Mouse (Mus musculus) liver, embryonic 13.5 days (tissue): ENCODE measurements around the gene Rbm33. TPM values are rescaled to one million over a fixed set of nuclear protein-coding genes. Genes with fewer than 3 reads are reported as not detected.

Source experiments
- ATAC-seq: fragments of 200-750 bp; cut with Nextera tagmentation; 2 replicates; pipeline ENCODE4 v1.8.0; 2017; ENCODE audit warnings: low read depth, mild to moderate bottlenecking, moderate number of reproducible peaks, moderate library complexity
- DNase-seq: peaks from one replicate; pipeline ENCODE4 v3.0.0; 2022
- H3K27ac ChIP-seq: fragments of 300-500 bp; sonication (generic); 2 replicates; pipeline ENCODE4 v1.5.1; 2015; ENCODE audit warnings: moderate library complexity, mild to moderate bottlenecking, inconsistent platforms
- H3K27me3 ChIP-seq: fragments of 300-500 bp; sonication (generic); 2 replicates; pipeline ENCODE4 v1.6.1; 2015; ENCODE audit warnings: mild to moderate bottlenecking, inconsistent platforms
- H3K36me3 ChIP-seq: fragments of 300-500 bp; sonication (generic); 2 replicates; pipeline ENCODE4 v1.6.1; 2015; ENCODE audit warnings: mild to moderate bottlenecking, inconsistent platforms
- H3K4me1 ChIP-seq: fragments of 300-500 bp; sonication (generic); replicated peaks from 2 replicates; pipeline ENCODE4 v1.6.1; 2015; ENCODE audit warnings: inconsistent platforms
- H3K4me2 ChIP-seq: fragments of 300-500 bp; sonication (generic); 2 replicates; pipeline ENCODE4 v1.6.1; 2015; ENCODE audit warnings: inconsistent platforms, mild to moderate bottlenecking, moderate library complexity
- H3K4me3 ChIP-seq: fragments of 300-500 bp; sonication (generic); replicated peaks from 2 replicates; pipeline ENCODE4 v1.5.1; 2015; ENCODE audit warnings: mild to moderate bottlenecking, inconsistent platforms
- H3K9ac ChIP-seq: fragments of 300-500 bp; sonication (generic); 2 replicates; pipeline ENCODE4 v1.6.1; 2015; ENCODE audit warnings: mild to moderate bottlenecking, inconsistent platforms
- H3K9me3 ChIP-seq: fragments of 300-500 bp; sonication (generic); replicated peaks from 2 replicates; pipeline ENCODE4 v1.6.1; 2016; ENCODE audit warnings: inconsistent platforms
- WGBS: fragments of 180-500 bp; shearing (Covaris S2); methylation state at CpG from one replicate; pipeline ENCODE4 v1.1.7; 2015; ENCODE audit not compliant: insufficient replicate concordance; 5-methylcytosine and 5-hydroxymethylcytosine counted together
- polyA plus RNA-seq: library from polyadenylated mRNA; unstranded; fragments of >200 nt; fragmentation: Nextera tagmentation; extraction: Ambion mirVana; gene quantifications from 2 replicates; pipeline ENCODE4 v1.2.1, GENCODE M21; 2015

The Rbm33 gene
- polyA plus RNA-seq, 1 experiment from 2014 or later: 5.7 TPM

- H3K4me1 ChIP-seq: peaks cover 53% of the 10 kb centered on the region
- no peak for DNase-seq
These were observed 7.5 kb downstream of the Rbm33 start for GRCm38 (mm10) chr5:28324457-28324856.

DNA sequence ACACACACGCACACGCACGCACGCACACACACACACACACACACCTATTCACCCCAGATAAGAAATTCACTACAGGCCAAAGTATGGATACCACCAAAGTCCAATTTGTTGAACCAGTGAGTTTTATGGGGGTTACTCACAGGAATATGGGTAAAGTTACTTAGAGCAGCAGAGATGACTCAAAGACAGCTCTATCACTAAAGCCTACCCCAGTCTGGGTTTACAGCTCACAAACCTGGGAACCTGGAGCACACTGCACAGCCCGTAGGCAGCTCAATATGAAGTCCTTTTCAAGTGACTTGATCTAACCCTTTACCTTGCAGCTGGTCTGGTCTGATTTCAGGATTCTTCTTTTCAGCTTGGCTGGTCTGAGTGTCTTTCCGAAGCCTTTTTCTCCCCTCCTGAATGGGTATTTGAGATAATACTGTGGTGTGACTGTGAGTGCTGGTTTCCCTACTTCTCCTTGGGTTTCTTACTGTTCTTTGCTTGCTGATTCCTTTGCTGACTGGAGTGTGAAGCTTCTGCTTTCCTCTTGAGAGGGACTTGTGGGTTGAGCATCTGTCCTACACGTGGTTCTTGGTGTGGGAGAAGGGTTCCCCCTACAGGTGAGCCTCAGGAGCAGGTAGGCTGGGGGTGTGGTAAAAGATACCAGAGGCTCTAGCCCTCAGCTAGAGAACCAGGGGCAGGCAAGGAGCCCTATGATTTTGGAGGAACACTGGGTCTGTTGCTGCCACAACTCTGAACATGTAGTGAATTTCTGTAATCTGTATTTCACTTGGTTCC is 12.3 kb downstream of the Rbm33 start:
- Histone ChIP-seq H3K4me1 (peaks cover 24% of the 10 kb centered on the region), H3K4me3 (no peak overlapping the region), H3K36me3 (peaks cover 28% of the 10 kb centered on the region), H3K9ac (no peak overlapping the region), H3K27me3 (no peaks in the 10 kb centered on the region), H3K9me3 (no peaks in the 10 kb centered on the region), H3K4me2 (no peak overlapping the region), H3K27ac (no peak overlapping the region)
- DNase-seq (no peak), ATAC-seq (peak; percentile 69)
- WGBS: 70% methylated on average over 7 of the region's 7 CpGs

More at GRCm38 (mm10) chr5:28324457-28324856, 7.5 kb downstream of the Rbm33 start:
- ATAC-seq: no peak
- H3K9ac ChIP-seq: 0 out of 2 replicates have a peak overlapping the region, but pooled peaks have one; percentile 7
- no peaks in the 10 kb centered on the region for H3K9me3 ChIP-seq
- WGBS: 64% methylated on average over 1 of the region's 1 CpGs
- H3K27ac ChIP-seq: no peak overlapping the region
- no peaks in the 10 kb centered on the region for H3K36me3 ChIP-seq
- H3K4me2 ChIP-seq: no peak overlapping the region
- H3K27me3 ChIP-seq: no peaks in the 10 kb centered on the region
- no peak overlapping the region for H3K4me3 ChIP-seq

- 90% methylated on average over 2 of the region's 2 CpGs for whole genome bisulfite sequencing
- DNase-seq (no peak), ATAC-seq (no peak)
- peaks cover 66% of the 10 kb centered on the region for H3K36me3 ChIP-seq
- H3K4me3 ChIP-seq: no peak overlapping the region
- no peak overlapping the region for H3K9ac ChIP-seq
- H3K9me3 ChIP-seq: no peaks in the 10 kb centered on the region
- H3K27ac ChIP-seq: no peak overlapping the region
- H3K4me2 ChIP-seq: no peak overlapping the region
- no peaks in the 10 kb centered on the region for H3K27me3 ChIP-seq
- 0 out of 2 replicates have a peak, but pooled peaks cover 5% of the 10 kb centered on the region for H3K4me1 ChIP-seq
These were observed 16.8 kb downstream of the Rbm33 start for GRCm38 (mm10) chr5:28333731-28334130.

DNA sequence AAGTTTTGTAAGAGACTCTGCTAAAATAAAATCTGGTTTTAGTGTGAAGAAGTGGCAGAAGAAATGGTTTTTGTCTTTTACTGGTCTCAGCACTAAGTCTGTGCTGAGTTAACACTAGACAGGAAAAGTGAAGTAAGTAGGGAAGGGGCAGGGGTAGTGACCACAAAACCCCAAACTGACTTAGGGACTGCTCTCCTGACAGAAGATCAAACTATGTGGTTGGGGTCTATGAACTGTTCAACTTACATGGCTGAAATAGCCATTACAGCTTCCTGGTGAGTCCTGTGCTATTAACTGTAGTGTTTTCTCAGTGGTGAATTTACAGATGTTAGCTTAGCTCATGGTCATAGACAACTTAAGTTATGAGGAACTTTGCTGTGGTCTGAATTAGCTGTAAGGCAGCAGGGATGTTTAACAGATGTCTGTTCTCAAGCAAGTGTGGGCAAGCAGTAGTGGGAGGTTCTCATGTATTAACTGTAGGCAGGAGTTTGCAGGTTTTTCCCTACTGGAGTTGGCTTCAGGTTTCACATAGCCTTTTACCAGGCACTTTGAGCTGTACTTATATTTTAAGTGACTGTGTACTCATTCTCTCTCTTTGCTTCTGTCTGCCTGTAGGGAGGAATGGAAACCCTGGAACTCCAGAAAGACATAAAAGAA is 35.1 kb downstream of the Rbm33 start:
- ATAC-seq (no peak), DNase-seq (no peak)
- no peak overlapping the region for H3K4me3 ChIP-seq
- H3K27ac ChIP-seq: no peak overlapping the region
- no peak overlapping the region for H3K9ac ChIP-seq
- H3K9me3 ChIP-seq: no peaks in the 10 kb centered on the region
- H3K4me1 ChIP-seq: peaks cover 3% of the 10 kb centered on the region; the same call in 1 of the 2 replicates
- H3K27me3 ChIP-seq: no peaks in the 10 kb centered on the region
- H3K36me3 ChIP-seq: peaks cover 52% of the 10 kb centered on the region
- no peak overlapping the region for H3K4me2 ChIP-seq

DNA sequence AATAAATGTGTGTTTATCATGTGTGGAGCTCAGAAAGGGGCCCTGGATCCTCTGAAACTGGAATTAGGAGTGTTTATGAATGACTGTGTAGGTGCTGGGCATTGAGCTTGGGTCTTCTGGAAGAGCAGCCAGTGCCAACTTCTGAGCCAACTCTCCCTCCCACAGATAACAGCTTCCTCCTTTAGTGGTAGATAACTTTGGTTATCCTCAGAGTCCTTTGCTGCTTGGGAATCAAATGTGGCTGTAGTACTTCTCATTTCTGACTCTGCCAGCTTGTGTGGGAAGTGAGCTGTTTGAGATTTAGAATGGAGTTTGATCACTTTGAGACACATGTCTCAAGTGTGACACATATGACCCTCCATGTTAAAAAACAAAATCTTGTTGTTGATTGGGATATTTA is 38.7 kb downstream of the Rbm33 start:
- Histone ChIP-seq H3K27ac (no peak overlapping the region), H3K9ac (no peak overlapping the region), H3K36me3 (peaks cover 67% of the 10 kb centered on the region), H3K4me1 (peaks cover 3% of the 10 kb centered on the region; the same call in 1 of the 2 replicates), H3K4me2 (no peak overlapping the region), H3K4me3 (no peak overlapping the region), H3K27me3 (no peaks in the 10 kb centered on the region), H3K9me3 (no peaks in the 10 kb centered on the region)
- DNase-seq: no peak
- no peak for ATAC-seq

DNA sequence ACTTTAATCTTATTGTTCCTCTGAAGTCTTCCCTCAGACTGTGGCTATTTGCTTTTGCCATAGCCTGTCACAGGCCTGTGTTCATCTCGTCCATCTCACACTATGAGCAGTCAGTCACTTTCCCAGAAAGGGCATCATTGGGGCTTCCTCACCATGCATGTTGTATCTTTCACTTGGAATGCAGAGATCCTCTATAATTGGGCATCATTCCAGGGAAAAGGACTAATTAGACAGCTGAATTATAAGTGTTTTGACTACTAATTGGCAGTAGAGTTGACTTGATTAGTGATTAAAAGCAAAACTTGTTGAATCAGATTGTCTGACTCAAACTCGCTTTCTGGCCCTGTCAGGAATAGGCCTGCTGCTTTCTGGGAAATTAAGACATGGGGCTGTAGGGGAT is 43.8 kb downstream of the Rbm33 start:
- no peaks in the 10 kb centered on the region for H3K9me3 ChIP-seq
- no peak overlapping the region for H3K4me2 ChIP-seq
- no peak for ATAC-seq
- H3K27me3 ChIP-seq: no peaks in the 10 kb centered on the region
- H3K9ac ChIP-seq: no peak overlapping the region
- H3K27ac ChIP-seq: no peak overlapping the region
- no peak for DNase-seq
- WGBS: 72% methylated on average over 2 of the region's 2 CpGs
- H3K36me3 ChIP-seq: peaks cover 82% of the 10 kb centered on the region
- no peak overlapping the region for H3K4me3 ChIP-seq
- no peaks in the 10 kb centered on the region for H3K4me1 ChIP-seq

DNA sequence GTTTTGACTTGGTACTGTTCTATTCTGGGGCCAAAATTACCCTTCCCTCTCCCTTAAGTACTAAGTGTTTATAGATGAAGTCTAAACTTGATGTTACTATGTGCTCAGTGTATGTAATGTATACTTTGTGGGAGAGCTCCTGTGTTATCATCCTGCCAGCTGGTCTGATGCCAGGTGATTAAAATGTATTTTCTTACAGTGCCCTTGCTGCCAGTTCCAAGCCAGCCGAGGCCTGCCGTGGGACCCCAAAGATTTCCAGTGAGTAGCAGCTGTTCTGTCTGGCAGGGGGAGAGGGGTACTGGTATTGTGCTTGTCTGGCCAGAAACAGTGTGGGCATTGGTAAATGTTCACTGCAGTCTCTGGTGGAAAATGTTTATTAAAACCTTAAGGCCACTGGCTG is 51.1 kb downstream of the Rbm33 start:
- Histone ChIP-seq H3K9me3 (no peaks in the 10 kb centered on the region), H3K27me3 (no peaks in the 10 kb centered on the region), H3K9ac (no peak overlapping the region), H3K27ac (no peak overlapping the region), H3K4me2 (no peak overlapping the region), H3K4me3 (no peak overlapping the region), H3K36me3 (peaks cover 62% of the 10 kb centered on the region), H3K4me1 (0 out of 2 replicates have a peak, but pooled peaks cover 3% of the 10 kb centered on the region)
- 78% methylated on average over 2 of the region's 2 CpGs for WGBS
- DNase-seq (no peak), ATAC-seq (no peak)

DNA sequence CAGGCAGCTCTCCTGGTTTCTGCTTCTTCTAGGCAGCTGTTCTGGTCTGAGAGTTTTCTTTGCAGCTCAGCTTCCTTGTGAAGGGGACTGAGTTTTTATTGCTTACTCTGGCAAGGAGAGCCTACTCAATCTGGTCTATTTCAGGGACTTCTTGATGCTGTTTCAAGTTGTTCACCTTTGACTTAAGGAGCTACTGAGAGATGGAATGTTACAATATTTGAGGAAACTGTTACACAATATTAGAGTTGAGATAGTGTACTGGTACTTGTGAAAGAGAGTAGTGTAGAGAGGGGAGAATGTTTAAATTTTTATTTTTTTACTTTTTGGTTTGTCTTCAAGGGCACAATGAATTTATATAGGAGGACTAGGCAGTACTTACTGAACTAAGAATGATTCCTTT is 53.9 kb downstream of the Rbm33 start:
- Histone ChIP-seq H3K4me2 (no peak overlapping the region), H3K27me3 (no peaks in the 10 kb centered on the region), H3K9ac (no peak overlapping the region), H3K9me3 (no peaks in the 10 kb centered on the region), H3K27ac (no peak overlapping the region), H3K36me3 (peaks cover 51% of the 10 kb centered on the region), H3K4me3 (no peak overlapping the region), H3K4me1 (0 out of 2 replicates have a peak, but pooled peaks cover 3% of the 10 kb centered on the region)
- no peak for ATAC-seq
- DNase-seq: no peak

DNA sequence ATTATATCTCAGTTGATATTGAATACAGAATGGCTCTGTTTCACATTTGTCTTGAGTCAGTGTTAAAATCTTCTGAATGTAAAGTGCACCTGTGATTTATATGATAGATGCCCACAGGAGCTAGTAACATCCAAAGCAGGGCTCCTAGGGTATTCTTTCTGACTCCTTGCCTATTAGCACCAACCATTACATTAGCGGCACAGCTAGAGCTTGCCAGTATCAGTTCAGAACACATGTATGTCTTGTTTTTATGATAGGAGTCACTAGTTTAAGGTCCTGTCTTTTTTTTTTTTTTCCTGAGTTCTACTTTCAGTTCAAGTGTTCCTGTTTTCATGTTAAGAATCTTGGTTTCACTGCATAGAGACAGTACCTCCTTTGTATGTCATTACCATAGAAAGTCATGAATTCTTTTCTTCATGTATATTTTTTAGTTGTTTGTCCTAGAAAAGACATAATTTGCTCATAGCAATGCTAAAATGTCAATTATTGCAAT is 55.3 kb downstream of the Rbm33 start:
- DNase-seq (no peak), ATAC-seq (peak; percentile 64; the same call in 1 of the 2 replicates)
- H3K4me3 ChIP-seq: no peak overlapping the region
- no peaks in the 10 kb centered on the region for H3K9me3 ChIP-seq
- 38% methylated on average over 1 of the region's 1 CpGs for WGBS
- H3K27ac ChIP-seq: no peak overlapping the region
- H3K4me2 ChIP-seq: no peak overlapping the region
- H3K9ac ChIP-seq: no peak overlapping the region
- H3K27me3 ChIP-seq: no peaks in the 10 kb centered on the region
- peaks cover 47% of the 10 kb centered on the region for H3K36me3 ChIP-seq
- 0 out of 2 replicates have a peak, but pooled peaks cover 3% of the 10 kb centered on the region for H3K4me1 ChIP-seq

DNA sequence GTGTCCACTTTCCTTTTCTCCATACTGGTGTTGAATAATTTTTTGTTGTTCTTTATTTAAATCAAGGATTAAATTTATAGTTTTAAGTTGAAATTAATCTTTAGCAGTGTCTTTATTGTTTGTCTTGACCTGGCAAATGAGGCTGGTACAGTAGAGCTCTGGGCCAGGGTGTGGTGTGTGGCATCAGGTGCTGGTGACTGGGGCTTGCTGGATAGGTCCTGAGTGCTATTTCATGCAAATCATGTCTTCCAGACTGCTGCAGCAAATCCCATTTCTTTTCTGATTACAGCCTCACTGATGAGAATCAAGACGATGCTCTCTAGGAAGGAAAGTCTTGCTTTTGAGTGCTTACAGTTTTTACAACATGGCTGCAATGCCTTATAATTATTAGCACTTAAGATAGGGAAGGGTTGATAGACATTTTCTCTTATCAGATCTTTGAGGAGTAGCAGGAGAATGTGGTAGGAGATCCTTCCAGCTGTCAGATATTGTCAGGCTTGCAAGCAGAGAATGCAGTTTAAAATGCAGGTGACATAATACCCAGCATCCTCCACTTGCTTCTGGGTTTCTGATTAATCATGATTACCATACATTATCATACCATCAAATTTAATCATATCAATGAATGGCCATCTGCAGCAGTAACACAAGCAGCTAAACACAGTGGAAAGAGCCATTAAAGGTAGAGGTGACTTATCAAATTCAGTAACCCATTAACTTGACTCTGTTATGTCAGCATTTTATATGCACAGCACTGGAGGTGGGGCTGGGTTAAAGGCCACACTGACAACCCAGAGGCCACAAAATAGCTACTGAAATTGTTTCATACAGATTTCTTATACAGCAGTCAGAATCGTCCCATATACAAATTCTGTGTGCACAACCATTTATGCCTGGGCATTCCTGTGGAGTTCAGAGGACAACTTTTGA is 56.8 kb downstream of the Rbm33 start:
- DNase-seq (no peak), ATAC-seq (no peak)
- H3K9me3 ChIP-seq: no peaks in the 10 kb centered on the region
- H3K9ac ChIP-seq: no peak overlapping the region
- 85% methylated on average over 2 of the region's 2 CpGs for WGBS
- H3K4me3 ChIP-seq: no peak overlapping the region
- 0 out of 2 replicates have a peak, but pooled peaks cover 3% of the 10 kb centered on the region for H3K4me1 ChIP-seq
- H3K4me2 ChIP-seq: no peak overlapping the region
- no peaks in the 10 kb centered on the region for H3K27me3 ChIP-seq
- no peak overlapping the region for H3K27ac ChIP-seq
- H3K36me3 ChIP-seq: peaks cover 45% of the 10 kb centered on the region

DNA sequence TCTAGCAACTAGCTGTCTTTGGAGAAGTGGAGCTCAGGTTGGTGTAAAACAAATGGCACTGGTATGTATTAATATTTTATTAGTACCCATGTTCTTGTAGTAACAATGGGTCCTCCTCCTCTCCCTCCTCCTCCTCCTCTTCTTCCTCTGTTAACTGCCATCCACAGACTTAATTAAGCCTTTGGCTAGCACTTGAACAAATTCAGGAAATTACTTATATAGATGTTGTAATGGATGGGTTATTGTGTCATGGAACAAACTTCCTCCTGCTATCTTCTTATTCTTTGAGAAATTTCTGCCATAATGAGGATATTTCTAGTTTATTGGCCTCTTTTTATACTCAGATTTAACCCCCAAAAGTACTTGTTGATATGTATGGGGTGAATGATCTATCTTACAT is 60.4 kb downstream of the Rbm33 start:
- H3K4me1 ChIP-seq: no peaks in the 10 kb centered on the region
- H3K36me3 ChIP-seq: peaks cover 54% of the 10 kb centered on the region
- ATAC-seq (no peak), DNase-seq (no peak)
- H3K4me3 ChIP-seq: no peak overlapping the region
- no peak overlapping the region for H3K4me2 ChIP-seq
- no peaks in the 10 kb centered on the region for H3K27me3 ChIP-seq
- H3K27ac ChIP-seq: no peak overlapping the region
- H3K9me3 ChIP-seq: no peaks in the 10 kb centered on the region
- no peak overlapping the region for H3K9ac ChIP-seq
